Mouse (Mus musculus) heart, postnatal 0 days (tissue): ENCODE measurements at regions not wholly inside any gene's neighbourhood (a gene's known extent, or its start where the extent isn't known, plus 50 kb on each side); places are given as distances from the start of the nearest gene placed in this dataset.

ENCODE experiments used
- CTCF ChIP-seq: IDR thresholded peaks from 2 replicates; pipeline ENCODE4 v1.5.1; 2016; ENCODE audit warnings: antibody characterized with exemption, control low read depth, low read depth
- EP300 ChIP-seq: IDR thresholded peaks from 2 replicates; pipeline ENCODE4 v1.6.1; 2016; ENCODE audit warnings: antibody characterized with exemption, low read depth

GRCm38 (mm10) chr3:66735468-66735867 is 245.7 kb upstream of the Rsrc1 start:
- TF ChIP-seq CTCF (no peak), EP300 (no peak)
